Mouse (Mus musculus): ENCODE measurements at regions not wholly inside any gene's neighbourhood (a gene's known extent, or its start where the extent isn't known, plus 50 kb on each side); places are given as distances from the start of the nearest gene placed in this dataset.

DNA sequence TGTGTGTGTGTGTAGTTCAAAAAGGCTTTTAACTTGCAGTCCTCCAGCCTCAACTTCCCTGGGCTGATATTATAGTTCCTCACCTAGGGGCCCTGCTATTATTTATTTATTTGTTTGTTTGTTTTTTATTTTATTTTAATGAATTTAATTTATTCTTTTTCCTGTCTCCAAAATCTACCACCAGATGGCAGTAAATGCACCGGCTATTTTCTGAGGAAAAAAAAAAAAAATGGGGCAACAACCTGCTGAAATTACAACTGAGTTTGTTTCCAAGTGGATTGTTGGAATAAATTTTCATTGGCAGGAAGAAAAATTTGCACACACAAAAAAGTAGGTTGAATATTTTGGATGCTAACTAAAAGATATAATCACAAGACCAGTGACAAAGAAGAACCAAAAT, 662.7 kb downstream of the Epm2a start:
- TF ChIP-seq E2F4 (IDR thresholded peaks at IDR 0.05; ENCODE audit: borderline replicate concordance, low read depth, low read length) (no peak), RAD21 (IDR thresholded peaks at IDR 0.05; ENCODE audit: low read depth, low read length) (peak; percentile 65), ZC3H11A (IDR thresholded peaks at IDR 0.05; ENCODE audit: low read depth, low read length) (peak; percentile 40), EP300 (IDR thresholded peaks at IDR 0.05; ENCODE audit: low read depth in 1 of 2, low read length in 2 of 2) (no peak), CTCF (IDR thresholded peaks at IDR 0.05 in 2 of 3, conservative IDR thresholded peaks at IDR 0.05 in 1 of 3; ENCODE audit: control insufficient read depth in 1 of 3, insufficient read depth in 1 of 3, low read depth in 2 of 3, low read length in 3 of 3, poor library complexity in 1 of 3, severe bottlenecking in 1 of 3) (peak in 2 of 3 experiments; percentile 29 to 44; a peak in 3 of 6 replicates), SMC3 (IDR thresholded peaks at IDR 0.05; ENCODE audit: low read depth, low read length) (peak; percentile 64), ZNF384 (IDR thresholded peaks at IDR 0.05; ENCODE audit: low read depth, low read length) (peak; percentile 94)
- no peak overlapping the region for H3K9ac ChIP-seq (ENCODE audit: control insufficient read depth, low read depth, low read length, poor library complexity, severe bottlenecking)
- no peaks in the 10 kb centered on the region for H3K9me3 ChIP-seq (replicated peaks; ENCODE audit: insufficient read depth, low read length)
- no peak overlapping the region for H3K4me3 ChIP-seq (ENCODE audit: control insufficient read depth in 1 of 2, insufficient read depth in 1 of 2, low read depth in 2 of 2, low read length in 2 of 2)
- peak; percentile 10 for DNase-seq (ENCODE audit: low read depth, low spot score)
- H3K27ac ChIP-seq (ENCODE audit: control insufficient read depth, low read depth, low read length): no peak overlapping the region
- no peaks in the 10 kb centered on the region for H3K27me3 ChIP-seq (ENCODE audit: control insufficient read depth in 1 of 2, insufficient read depth in 2 of 2, low read length in 2 of 2)
- no peaks in the 10 kb centered on the region for H3K4me1 ChIP-seq (ENCODE audit: control insufficient read depth in 1 of 2, insufficient read depth in 2 of 2, low read length in 2 of 2)
- no peaks in the 10 kb centered on the region for H3K36me3 ChIP-seq (ENCODE audit: control insufficient read depth in 1 of 2, insufficient read depth in 2 of 2, low read length in 2 of 2)
- H3K79me2 ChIP-seq (ENCODE audit: control insufficient read depth, insufficient read depth, low read length, poor library complexity): no peaks in the 10 kb centered on the region

DNA sequence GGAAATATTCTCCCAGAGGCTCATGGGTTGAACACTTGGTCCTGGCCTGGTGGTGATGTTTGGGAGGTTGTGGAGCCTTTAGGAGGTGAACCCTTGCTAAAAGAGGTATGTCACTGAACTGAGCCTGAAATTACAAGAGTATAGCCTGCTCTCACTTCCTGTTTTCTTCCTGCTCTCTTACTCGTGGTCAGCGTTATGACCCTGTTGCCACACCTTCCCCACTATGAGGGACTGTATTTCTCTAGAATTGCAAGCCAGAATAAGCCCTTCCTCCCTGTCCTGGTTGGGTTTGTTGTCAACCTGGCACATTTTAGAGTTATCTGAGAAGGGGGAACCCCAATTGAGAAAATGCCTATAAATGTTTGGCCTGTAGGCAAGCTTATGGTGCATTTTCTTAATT, 674.1 kb downstream of the Epm2a start:
- H3K4me3 ChIP-seq (ENCODE audit: control insufficient read depth in 1 of 2, insufficient read depth in 1 of 2, low read depth in 2 of 2, low read length in 2 of 2): no peak overlapping the region
- no peaks in the 10 kb centered on the region for H3K27me3 ChIP-seq (ENCODE audit: control insufficient read depth in 1 of 2, insufficient read depth in 2 of 2, low read length in 2 of 2)
- H3K27ac ChIP-seq (ENCODE audit: control insufficient read depth, low read depth, low read length): no peak overlapping the region
- TF ChIP-seq USF2 (IDR thresholded peaks at IDR 0.05; ENCODE audit: borderline replicate concordance in 1 of 2, insufficient read depth in 1 of 2, low read depth in 1 of 2, low read length in 2 of 2) (no peak), MYB (IDR thresholded peaks at IDR 0.05; ENCODE audit: low read depth, low read length) (no peak), TCF12 (IDR thresholded peaks at IDR 0.05; ENCODE audit: low read depth, low read length) (no peak), RAD21 (IDR thresholded peaks at IDR 0.05; ENCODE audit: low read depth, low read length) (no peak), CHD1 (IDR thresholded peaks at IDR 0.05; ENCODE audit: low read depth, low read length) (no peak), SIN3A (IDR thresholded peaks at IDR 0.05; ENCODE audit: low read length) (no peak), MAX (IDR thresholded peaks at IDR 0.05; ENCODE audit: low read length) (no peak), ELF1 (IDR thresholded peaks at IDR 0.05; ENCODE audit: low read depth, low read length) (no peak), MEF2A (IDR thresholded peaks at IDR 0.05; ENCODE audit: extremely low read depth, insufficient replicate concordance, low read depth, low read length, poor library complexity, severe bottlenecking) (no peak), SMC3 (IDR thresholded peaks at IDR 0.05; ENCODE audit: low read depth, low read length) (no peak), ZNF384 (IDR thresholded peaks at IDR 0.05; ENCODE audit: low read depth, low read length) (no peak), HCFC1 (IDR thresholded peaks at IDR 0.05; ENCODE audit: low read depth, low read length) (no peak), GABPA (IDR thresholded peaks at IDR 0.05; ENCODE audit: low read depth, low read length) (no peak), MAZ (IDR thresholded peaks at IDR 0.05; ENCODE audit: low read depth, low read length) (no peak), EP300 (IDR thresholded peaks at IDR 0.05; ENCODE audit: low read depth in 1 of 2, low read length in 2 of 2) (no peak)
- H3K36me3 ChIP-seq (ENCODE audit: control insufficient read depth in 1 of 2, insufficient read depth in 2 of 2, low read length in 2 of 2): no peaks in the 10 kb centered on the region
- H3K9ac ChIP-seq (ENCODE audit: control insufficient read depth, low read depth, low read length, poor library complexity, severe bottlenecking): no peak overlapping the region
- DNase-seq (ENCODE audit: low read depth, low spot score): no peak
- no peaks in the 10 kb centered on the region for H3K79me2 ChIP-seq (ENCODE audit: control insufficient read depth, insufficient read depth, low read length, poor library complexity)
- no peaks in the 10 kb centered on the region for H3K9me3 ChIP-seq (replicated peaks; ENCODE audit: insufficient read depth, low read length)
- H3K4me1 ChIP-seq (ENCODE audit: control insufficient read depth in 1 of 2, insufficient read depth in 2 of 2, low read length in 2 of 2): no peaks in the 10 kb centered on the region

Data from MEL (cell line).